Mouse (Mus musculus) liver, embryonic 16.5 days (tissue): ENCODE data around the gene Pofut2. TPM values are rescaled to one million over a fixed set of nuclear protein-coding genes. Genes with fewer than 3 reads are reported as not detected.
A peak's percentile ranks its signal among the peaks of the same experiment; 100 is the strongest.

Experiments
- ATAC-seq: fragments of 200-750 bp; cut with Nextera tagmentation; 2 replicates; pipeline ENCODE4 v1.8.0; 2017; ENCODE audit warnings: low read depth, mild to moderate bottlenecking, moderate number of reproducible peaks, moderate library complexity
- H3K27ac ChIP-seq: fragments of 300-500 bp; sonication (generic); 2 replicates; pipeline ENCODE4 v1.5.1; 2014; ENCODE audit warnings: mild to moderate bottlenecking, low read length
- H3K27me3 ChIP-seq: fragments of 300-500 bp; sonication (generic); 2 replicates; pipeline ENCODE4 v1.6.1; 2014; ENCODE audit warnings: low read depth, low read length, mixed read lengths; ENCODE audit not compliant: control insufficient read depth, insufficient read depth
- H3K36me3 ChIP-seq: fragments of 300-500 bp; sonication (generic); 2 replicates; pipeline ENCODE4 v1.6.1; 2014; ENCODE audit warnings: mild to moderate bottlenecking; ENCODE audit not compliant: control insufficient read depth, insufficient read depth
- H3K4me1 ChIP-seq: fragments of 300-500 bp; sonication (generic); 2 replicates; pipeline ENCODE4 v1.6.1; 2014; ENCODE audit warnings: low read depth, low read length, mixed read lengths; ENCODE audit not compliant: control insufficient read depth
- H3K4me2 ChIP-seq: fragments of 300-500 bp; sonication (generic); 2 replicates; pipeline ENCODE4 v1.6.1; 2014; ENCODE audit warnings: low read depth, low read length, mixed read lengths
- H3K4me3 ChIP-seq: fragments of 300-500 bp; sonication (generic); 2 replicates; pipeline ENCODE4 v1.5.1; 2014; ENCODE audit warnings: low read depth, mild to moderate bottlenecking, low read length
- H3K9ac ChIP-seq: fragments of 300-500 bp; sonication (generic); 2 replicates; pipeline ENCODE4 v1.6.1; 2014; ENCODE audit warnings: low read depth, low read length
- H3K9me3 ChIP-seq: fragments of 300-500 bp; sonication (generic); replicated peaks from 2 replicates; pipeline ENCODE4 v1.6.1; 2016; ENCODE audit warnings: low read length; ENCODE audit not compliant: control insufficient read depth
- WGBS: fragments of 180-500 bp; shearing (Covaris S2); extraction: QIAGEN DNeasy Blood & Tissue Kit; methylation state at CpG from one replicate; pipeline ENCODE4 v1.1.7; 2014; ENCODE audit not compliant: insufficient replicate concordance; 5-methylcytosine and 5-hydroxymethylcytosine counted together
- polyA plus RNA-seq: library from polyadenylated mRNA; unstranded; fragments of >200 nt; fragmentation: Nextera tagmentation; extraction: Ambion mirVana; gene quantifications from 2 replicates; pipeline ENCODE4 v1.2.1, GENCODE M21; 2015

The Pofut2 gene
- polyA plus RNA-seq, 1 experiment from 2014 or later = 25.2 TPM

DNA sequence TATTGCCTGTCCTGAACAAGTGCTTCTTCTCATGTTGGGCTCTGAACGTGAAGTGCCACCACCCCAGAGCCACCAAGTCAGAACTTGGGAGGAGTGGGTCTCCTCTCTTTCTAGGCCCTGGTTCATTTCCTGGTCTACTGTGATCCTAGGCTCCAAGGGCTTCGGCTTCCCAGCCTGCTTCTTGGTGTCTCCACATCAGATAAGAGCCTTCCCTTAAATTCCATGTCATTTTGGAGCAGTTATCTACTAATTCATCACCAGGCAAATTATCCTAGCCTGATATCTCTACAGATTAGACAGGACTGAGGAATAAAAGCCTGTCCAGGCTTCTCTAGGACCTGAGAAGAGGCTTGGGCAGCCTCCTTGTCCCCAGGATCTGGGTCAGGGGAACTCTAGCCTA is 42.7 kb upstream of the Pofut2 start:
- Histone ChIP-seq H3K9ac (no peak overlapping the region), H3K9me3 (no peaks in the 10 kb centered on the region), H3K4me2 (no peak overlapping the region), H3K27ac (no peak overlapping the region), H3K27me3 (no peaks in the 10 kb centered on the region), H3K4me1 (peaks cover 58% of the 10 kb centered on the region), H3K36me3 (no peaks in the 10 kb centered on the region), H3K4me3 (no peak overlapping the region)
- 38% methylated on average over 2 of the region's 2 CpGs for WGBS
- no peak for ATAC-seq

DNA sequence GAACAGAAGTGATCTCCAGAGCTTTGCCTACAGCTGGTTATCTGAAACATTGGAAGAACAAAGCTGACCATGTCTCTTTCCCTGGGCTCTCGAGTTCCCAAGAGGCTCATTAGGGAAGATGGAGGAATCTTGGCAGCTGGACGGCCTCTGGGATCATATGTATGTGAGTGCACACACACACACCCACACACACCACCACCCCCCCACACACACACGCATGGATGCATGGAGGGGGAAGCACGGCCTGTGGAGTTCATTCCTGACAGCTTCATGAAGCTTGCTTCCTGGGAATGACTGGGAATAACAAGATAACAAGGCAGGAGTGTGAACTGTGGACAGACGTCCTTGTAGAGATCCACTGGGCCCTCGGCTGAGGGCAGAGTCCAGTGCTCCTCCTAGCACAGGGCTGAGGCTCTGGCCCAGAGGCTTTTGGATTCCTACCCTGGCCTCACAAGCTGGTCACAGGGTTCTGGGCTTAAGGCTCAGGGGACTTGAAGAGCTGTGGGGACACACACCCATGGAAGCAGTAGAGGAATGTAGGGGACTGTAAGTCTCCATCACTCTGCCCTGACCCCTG is 41.8 kb upstream of the Pofut2 start:
- Histone ChIP-seq H3K4me1 (peaks cover 57% of the 10 kb centered on the region), H3K36me3 (no peaks in the 10 kb centered on the region), H3K4me3 (no peak overlapping the region), H3K27me3 (no peaks in the 10 kb centered on the region), H3K9me3 (no peaks in the 10 kb centered on the region), H3K27ac (0 out of 2 replicates have a peak overlapping the region, but pooled peaks have one; percentile 15), H3K4me2 (no peak overlapping the region), H3K9ac (no peak overlapping the region)
- WGBS = 58% methylated on average over 6 of the region's 6 CpGs
- no peak for ATAC-seq

DNA sequence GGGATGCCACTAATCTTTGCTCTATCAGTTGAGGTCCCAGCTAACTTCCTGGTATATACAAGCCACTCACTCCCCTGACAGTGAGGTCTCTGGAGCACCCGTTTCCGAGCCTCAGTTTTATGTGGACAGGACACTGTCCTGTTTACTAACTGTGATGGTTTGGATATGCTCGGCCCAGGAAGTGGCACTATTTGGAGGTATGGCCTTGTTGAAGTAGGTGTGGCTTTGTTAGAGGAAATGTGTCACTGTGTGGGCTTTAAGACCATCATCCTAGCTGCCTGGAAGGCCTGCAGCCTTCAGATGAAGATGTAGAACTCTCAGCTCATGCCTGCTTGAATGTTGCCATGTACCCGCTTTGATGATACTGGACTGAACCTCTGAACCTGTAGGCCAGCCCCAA is 41.0 kb upstream of the Pofut2 start:
- no peak overlapping the region for H3K27ac ChIP-seq

DNA sequence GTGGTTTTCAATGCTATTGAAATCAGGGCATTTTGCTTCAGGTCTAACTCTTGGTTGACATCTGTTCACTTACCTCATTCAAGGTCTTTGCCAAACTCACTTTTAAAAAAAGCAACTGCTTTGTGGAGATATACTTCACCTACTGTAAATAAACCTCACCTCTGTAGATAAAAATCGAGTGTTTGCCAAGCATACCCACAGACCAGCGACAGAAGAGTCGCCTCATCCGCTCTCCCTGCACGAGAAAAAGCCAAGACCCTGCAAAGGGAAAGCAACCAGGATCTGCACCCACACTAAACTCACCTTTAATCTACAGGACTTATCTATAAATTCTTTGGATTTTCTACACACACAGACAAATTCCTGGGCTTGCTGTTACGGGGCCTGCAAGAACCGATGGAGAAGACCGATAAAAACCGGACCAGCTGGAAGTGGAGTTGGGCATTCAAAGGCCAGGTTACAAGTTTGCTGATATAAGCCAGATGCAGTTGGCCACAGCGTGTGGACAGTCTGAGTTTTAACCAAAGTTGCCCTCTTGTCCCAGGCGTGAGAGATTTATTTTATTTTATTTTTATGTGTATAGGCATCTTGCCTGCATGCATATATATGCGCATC is 39.5 kb upstream of the Pofut2 start:
- no peak for ATAC-seq
- Histone ChIP-seq H3K9ac (no peak overlapping the region), H3K9me3 (no peaks in the 10 kb centered on the region), H3K36me3 (no peaks in the 10 kb centered on the region), H3K4me1 (peaks cover 64% of the 10 kb centered on the region), H3K27me3 (no peaks in the 10 kb centered on the region), H3K4me3 (no peak overlapping the region), H3K4me2 (no peak overlapping the region), H3K27ac (peak overlapping the region; percentile 12; the same call in 1 of the 2 replicates)
- whole genome bisulfite sequencing = 77% methylated on average over 12 of the region's 12 CpGs

More for the DNA sequence above, 41.0 kb upstream of the Pofut2 start:
- peaks cover 60% of the 10 kb centered on the region for H3K4me1 ChIP-seq
- no peaks in the 10 kb centered on the region for H3K27me3 ChIP-seq
- H3K4me2 ChIP-seq = no peak overlapping the region
- no peak overlapping the region for H3K4me3 ChIP-seq
- WGBS = 66% methylated on average over 4 of the region's 4 CpGs
- H3K9ac ChIP-seq = no peak overlapping the region
- ATAC-seq = no peak
- no peaks in the 10 kb centered on the region for H3K36me3 ChIP-seq
- H3K9me3 ChIP-seq = no peaks in the 10 kb centered on the region

DNA sequence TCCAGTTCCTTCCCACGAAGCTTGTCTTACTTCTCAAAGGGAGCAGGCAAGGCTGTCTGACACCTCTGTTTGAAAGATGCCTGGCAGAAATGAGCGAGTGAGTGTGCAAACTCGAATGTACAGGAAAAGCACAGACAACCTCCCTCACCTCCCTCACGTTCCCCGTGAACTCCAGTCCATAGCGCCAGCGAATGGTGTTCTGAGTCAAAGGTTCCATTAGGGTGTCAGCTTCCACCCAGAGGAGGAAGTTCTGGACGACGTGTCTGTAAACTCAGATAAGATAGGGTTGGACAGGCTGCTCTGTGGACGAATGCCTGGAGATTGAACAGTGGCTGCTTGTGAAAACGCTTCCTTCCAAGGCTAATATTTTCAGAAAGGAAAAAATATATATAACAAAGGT is 37.9 kb upstream of the Pofut2 start:
- 4% methylated on average over 11 of the region's 11 CpGs for WGBS
- H3K4me1 ChIP-seq = peaks cover 70% of the 10 kb centered on the region
- H3K4me3 ChIP-seq = peak overlapping the region; percentile 36
- H3K27ac ChIP-seq = peak overlapping the region; percentile 95
- peak overlapping the region; percentile 63 for H3K9ac ChIP-seq
- H3K36me3 ChIP-seq = no peaks in the 10 kb centered on the region
- ATAC-seq = peak; percentile 89
- H3K4me2 ChIP-seq = peak overlapping the region; percentile 63
- no peaks in the 10 kb centered on the region for H3K27me3 ChIP-seq
- H3K9me3 ChIP-seq = no peaks in the 10 kb centered on the region

DNA sequence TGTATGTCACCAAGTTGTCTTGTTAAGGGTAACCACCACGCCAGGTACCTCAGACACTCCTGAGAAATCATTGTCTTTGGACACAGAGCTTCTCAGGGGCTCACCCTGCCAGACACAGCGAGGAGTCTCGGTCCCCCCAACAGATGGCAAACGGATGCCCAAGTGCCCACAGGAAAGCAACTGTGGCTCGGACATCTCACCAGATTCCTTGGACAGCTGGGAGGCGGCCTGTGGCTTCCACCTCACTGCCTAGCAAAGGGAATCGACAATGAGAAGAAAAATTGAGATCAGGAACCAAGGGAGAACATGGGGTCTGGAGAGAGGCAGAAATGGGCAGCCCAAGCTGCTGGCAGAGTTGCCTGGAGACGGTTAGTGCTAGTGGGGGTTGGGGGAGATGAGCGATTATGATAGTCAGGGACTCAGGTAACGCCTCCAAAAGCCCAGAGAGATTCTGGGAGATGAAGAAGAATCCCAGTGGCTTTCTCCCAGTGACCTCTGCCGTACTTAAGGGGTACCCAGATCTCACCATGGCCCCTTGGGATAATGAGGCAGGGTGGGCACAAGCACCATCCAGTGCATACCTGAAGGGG is 36.0 kb upstream of the Pofut2 start:
- Histone ChIP-seq H3K27me3 (no peaks in the 10 kb centered on the region), H3K36me3 (no peaks in the 10 kb centered on the region), H3K9ac (peak overlapping the region; percentile 6), H3K27ac (peak overlapping the region; percentile 81), H3K4me3 (no peak overlapping the region), H3K4me1 (peaks cover 76% of the 10 kb centered on the region), H3K9me3 (no peaks in the 10 kb centered on the region), H3K4me2 (no peak overlapping the region)
- 68% methylated on average over 11 of the region's 11 CpGs for WGBS
- ATAC-seq = no peak

DNA sequence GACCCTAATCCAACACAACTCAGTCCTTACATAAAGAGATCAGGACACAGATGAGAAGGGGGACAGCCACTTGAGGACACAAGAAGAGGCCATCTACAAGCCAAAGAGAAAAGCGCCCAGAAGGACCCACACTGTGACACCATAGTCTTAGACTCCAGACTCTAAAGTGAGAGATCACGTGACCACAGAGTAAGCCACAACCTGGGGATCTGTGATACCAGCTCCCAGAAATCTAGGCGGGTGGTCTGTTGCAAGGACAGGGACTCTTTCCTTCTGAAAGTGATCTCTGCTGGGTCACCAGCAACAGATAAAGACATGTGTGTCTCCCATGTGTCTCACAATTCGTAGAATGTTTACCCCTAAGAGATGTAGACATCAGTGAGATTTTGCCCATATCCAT is 34.6 kb upstream of the Pofut2 start:
- H3K27me3 ChIP-seq = no peaks in the 10 kb centered on the region
- no peaks in the 10 kb centered on the region for H3K36me3 ChIP-seq
- peaks cover 82% of the 10 kb centered on the region for H3K4me1 ChIP-seq
- H3K27ac ChIP-seq = peak overlapping the region; percentile 81
- H3K9me3 ChIP-seq = no peaks in the 10 kb centered on the region
- 28% methylated on average over 4 of the region's 4 CpGs for WGBS
- H3K4me2 ChIP-seq = no peak overlapping the region
- no peak for ATAC-seq
- no peak overlapping the region for H3K4me3 ChIP-seq
- no peak overlapping the region for H3K9ac ChIP-seq

DNA sequence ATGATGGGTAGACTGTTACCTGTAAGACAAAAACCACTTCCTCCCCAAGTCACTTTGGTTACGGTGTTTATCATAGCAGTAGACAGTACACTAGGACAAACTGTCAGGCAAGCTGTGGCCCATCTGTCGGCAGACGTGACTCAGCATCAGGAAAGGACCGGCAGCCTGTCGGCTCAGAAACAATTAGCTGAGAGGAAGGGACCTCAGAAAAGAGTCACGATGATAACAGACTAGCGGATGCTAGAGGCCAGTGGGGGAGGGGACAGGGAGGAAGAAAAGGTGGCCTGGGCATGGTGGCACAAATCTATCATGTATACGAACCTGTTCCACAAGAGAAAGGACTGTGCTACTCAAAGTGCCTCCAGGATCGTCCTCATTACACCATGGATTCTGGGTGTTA is 33.6 kb upstream of the Pofut2 start:
- Histone ChIP-seq H3K9me3 (no peaks in the 10 kb centered on the region), H3K4me3 (peak overlapping the region; percentile 27), H3K27ac (peak overlapping the region; percentile 81), H3K36me3 (no peaks in the 10 kb centered on the region), H3K4me2 (peak overlapping the region; percentile 46), H3K9ac (peak overlapping the region; percentile 13), H3K27me3 (no peaks in the 10 kb centered on the region), H3K4me1 (peaks cover 83% of the 10 kb centered on the region)
- peak; percentile 79 for ATAC-seq
- 5% methylated on average over 9 of the region's 9 CpGs for WGBS

DNA sequence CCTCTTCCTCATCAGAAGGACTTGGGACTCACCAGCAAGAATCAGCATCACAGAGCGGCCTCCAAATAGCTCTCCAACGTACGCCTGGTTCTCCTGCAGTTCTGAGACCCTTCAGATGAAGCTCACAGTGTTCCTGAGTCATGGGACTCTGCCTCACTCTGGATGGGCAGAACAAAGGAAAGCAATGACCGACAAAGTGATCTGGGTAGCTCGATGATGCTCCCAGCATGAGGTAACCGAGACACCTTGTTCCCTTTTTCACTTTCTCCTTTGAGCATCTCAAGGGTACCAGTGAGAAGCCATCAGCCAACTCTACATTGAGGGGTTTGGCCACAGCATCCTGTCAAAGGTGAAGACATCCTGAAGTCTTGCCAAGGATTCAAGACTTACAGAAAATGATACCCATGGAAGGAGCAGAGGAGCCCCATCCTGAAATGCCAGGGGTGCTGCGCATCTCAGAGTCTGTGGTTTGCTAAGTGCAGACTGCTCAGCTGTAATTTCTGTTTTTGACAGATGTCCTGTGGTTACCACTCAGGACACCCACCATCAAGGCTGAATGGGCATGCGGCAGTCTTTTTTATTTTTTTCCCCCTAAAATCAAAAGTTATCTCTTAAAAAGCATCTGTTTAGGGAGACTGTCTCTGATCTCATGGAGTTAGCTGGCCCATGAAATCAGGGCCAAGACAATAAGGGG is 32.9 kb upstream of the Pofut2 start:
- H3K27ac ChIP-seq = peak overlapping the region; percentile 81
- peak overlapping the region; percentile 27 for H3K4me3 ChIP-seq
- H3K4me2 ChIP-seq = peak overlapping the region; percentile 46
- H3K9ac ChIP-seq = peak overlapping the region; percentile 13
- no peaks in the 10 kb centered on the region for H3K9me3 ChIP-seq
- H3K36me3 ChIP-seq = no peaks in the 10 kb centered on the region
- 54% methylated on average over 8 of the region's 8 CpGs for WGBS
- H3K4me1 ChIP-seq = peaks cover 83% of the 10 kb centered on the region
- no peak for ATAC-seq
- no peaks in the 10 kb centered on the region for H3K27me3 ChIP-seq
